Mouse (Mus musculus) naive thymus-derived CD4-positive, alpha-beta T cell, adult 2 months (primary cell): ENCODE data around the gene Htatsf1.

Experiments used
- DNase-seq: peaks from one replicate; pipeline ENCODE4 v3.0.0-alpha.2; 2011; ENCODE audit warnings: low read depth

The Htatsf1 gene

DNA sequence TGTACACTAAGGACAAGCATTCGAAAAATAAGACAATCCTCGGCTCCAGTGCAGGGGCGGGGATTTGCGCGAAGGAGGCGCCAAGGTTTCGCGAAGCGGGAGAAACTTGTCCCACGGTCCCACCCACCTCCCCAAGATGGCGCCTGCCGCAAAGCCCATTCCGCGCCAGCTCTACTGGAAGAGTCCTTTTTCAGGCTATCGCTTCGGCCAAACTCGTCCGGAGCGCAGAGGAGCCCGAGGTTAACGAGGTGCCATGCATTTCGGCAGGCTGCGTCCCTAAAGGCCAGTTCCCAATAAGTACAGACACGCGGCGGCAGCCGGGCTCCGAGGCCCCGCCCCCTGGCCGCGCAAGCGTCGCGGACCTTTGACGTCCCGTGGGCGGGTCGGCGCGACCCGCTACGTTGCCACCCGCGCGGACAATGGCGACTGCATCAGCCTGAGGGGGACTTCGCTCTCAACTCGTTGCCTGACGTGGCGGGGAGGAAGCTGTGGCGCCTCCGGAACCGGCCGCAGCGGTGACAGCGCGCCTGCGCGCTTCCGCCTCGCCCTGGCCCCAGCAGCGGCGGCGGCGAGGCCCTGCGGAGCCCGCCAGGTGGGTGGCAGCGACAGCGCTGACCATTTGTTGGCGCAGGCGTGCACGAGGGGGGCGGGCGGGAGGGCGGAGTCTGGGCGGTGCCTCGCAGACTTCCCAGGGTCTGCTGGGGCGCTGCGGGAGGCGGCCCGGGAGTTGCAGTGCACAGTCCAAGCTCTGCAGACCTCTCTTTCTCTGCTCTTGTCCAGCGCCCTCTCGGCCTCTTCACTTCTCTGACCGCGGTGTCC lies at the start of gene Htatsf1:
Gene Htatsf1 (plus strand): TSS at position 410 of the 819 bp plus-strand sequence.
- peak; percentile 90 for DNase-seq

DNA sequence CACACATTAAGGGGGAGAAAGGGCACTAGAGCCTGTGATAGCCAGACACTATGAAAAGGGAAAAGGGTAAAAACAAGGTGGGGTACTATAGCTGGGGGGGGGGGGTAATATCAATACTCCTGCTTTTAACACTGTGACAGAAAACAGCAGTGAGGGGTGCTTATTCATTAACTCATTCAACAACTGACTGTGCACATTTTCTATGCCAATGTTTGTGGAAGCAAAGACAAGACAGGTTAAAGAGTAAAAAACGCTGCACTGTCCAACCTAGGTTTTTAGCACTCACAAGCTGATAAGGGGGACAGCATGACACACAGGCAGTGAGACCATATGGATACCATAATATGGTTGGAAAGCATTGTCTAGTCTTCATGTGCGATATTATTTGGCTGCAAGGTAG lies 40.5 kb upstream of the Htatsf1 start:
- no peak for DNase-seq

DNA sequence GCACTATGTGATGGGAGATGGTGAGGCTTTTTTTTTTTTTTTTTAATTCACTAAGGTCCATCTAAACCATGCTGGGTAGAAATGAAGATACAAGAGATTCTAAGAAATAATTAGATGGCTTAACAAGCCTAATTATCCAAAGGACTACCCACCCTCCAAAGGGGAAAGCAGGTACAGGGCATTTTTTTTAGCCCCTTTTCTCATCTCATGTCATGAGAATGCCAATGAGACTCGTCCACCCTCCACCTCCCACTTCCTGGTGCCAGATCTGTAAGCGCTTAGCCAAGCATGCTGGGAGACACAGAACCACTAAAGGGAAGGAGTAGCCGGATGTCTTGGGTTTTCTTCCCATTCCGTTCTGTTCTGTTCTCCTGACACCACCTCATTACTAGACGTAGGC lies 10.6 kb upstream of the Htatsf1 start, which contains the start of gene Brs3:
Gene Brs3 (plus strand): TSS at position 301 of the 400 bp plus-strand sequence.
- DNase-seq = no peak

DNA sequence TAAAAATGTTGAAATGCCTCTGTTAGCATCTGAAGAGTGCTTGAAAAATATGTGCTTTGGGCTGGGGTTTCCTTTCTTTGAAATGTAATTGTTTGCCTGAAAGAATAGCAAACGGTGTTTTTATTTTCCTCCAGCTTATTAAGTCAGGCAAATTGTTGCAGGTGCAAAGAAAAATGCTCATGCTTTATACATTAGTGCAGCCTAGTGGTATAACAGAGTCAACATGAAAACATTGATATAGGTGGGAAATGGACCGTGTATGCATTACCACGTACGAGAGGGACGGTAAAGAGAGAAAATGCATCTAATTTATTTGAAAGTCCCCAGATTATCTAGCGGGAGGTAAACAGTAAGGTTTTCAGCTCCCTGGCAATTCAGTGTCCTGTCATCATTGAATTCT lies 9.5 kb upstream of the Htatsf1 start:
- DNase-seq = no peak

DNA sequence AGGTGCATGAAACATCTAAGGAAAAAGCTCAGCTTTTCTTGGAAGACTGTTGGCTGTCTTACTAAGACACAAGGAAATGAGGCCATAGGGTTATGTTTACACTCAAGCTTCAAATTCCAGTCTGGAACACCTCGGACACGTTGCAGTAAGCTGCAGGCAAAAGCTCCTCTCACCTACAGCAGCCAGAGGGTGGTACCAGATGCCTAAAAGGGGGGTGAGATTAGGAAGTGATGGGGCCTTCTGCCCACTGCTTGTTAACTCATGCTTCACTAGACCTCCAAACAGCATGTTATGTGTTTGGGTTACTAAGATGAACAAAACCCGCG lies 572 bp upstream of the Htatsf1 start:
- DNase-seq = no peak

DNA sequence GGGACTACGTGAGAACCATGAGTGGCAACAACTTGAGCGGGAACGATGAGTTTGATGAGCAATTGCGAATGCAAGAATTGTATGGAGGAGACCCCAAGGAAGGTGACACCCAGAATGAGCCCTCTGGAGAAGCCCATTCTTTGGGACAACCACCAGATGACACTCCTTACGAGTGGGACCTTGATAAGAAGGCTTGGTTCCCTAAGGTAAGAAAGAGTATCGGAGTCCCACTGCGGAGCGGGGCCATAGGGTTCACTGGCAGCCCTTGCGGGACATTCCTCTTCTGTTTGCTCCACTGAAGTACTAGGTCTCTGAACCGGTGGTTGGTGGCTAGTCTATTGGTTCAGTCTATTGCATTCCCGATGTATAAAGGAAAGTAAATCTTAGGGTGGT lies 606 bp downstream of the Htatsf1 start:
- DNase-seq = no peak

DNA sequence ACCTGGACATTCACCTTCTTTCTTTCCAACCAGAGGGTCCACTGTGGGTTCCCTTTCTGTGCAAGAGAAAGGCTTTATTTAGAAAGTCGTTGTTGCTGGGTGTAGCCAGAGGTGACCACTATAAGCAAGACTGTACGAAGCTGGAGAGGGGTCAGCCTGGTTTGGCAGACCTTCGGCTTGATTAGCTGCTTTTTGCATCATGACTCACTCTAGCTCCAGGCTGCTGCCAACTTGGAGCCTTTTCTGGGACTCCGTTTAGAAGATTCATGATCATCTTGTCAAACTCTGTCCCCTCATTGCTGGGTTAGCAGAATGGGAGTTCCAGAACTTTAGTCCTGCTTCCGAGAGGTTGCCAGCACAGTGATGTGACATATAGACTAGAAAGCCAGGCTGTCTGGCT lies 28.1 kb downstream of the Htatsf1 start:
- DNase-seq = no peak

DNA sequence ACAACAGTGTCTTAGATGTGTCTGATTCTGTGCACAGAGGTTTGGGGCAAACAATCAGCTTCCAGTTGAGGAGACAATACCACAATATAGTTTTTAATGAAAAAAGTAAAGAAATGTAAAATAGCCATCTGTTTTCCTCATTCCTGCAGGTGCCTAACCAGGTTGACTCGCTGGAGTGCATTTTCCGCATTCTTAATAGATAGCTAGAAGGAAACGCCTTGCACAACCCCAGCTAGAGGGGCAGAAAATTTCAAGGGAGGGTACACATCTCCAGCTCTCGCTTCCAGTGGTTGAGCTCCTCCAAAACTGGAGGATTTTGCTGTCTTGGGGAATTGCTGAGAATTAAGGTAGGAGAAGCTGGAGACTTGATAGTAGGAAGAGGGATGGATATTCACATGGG lies 34.4 kb downstream of the Htatsf1 start, which contains the start of gene Vgll1:
Gene Vgll1 (plus strand): TSS at position 301 of the 400 bp plus-strand sequence.
- no peak for DNase-seq

DNA sequence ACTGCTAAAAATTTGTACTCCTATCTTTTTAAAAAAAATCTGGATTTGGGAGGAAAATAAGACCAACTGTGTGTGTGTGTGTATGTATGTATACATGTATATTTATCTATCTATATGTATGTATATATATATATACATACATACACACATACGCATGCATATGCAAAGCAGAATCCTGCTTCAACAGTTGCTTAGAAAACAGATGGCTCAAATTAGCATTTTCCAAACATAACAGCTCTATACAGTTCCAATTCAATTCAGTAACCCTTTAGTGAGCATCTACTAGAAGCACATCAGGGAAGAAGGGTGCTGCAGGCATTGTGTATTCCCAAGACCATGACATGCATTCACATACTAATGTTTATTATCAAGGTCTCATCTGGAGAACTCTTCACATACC lies 50.0 kb downstream of the Htatsf1 start:
- no peak for DNase-seq

DNA sequence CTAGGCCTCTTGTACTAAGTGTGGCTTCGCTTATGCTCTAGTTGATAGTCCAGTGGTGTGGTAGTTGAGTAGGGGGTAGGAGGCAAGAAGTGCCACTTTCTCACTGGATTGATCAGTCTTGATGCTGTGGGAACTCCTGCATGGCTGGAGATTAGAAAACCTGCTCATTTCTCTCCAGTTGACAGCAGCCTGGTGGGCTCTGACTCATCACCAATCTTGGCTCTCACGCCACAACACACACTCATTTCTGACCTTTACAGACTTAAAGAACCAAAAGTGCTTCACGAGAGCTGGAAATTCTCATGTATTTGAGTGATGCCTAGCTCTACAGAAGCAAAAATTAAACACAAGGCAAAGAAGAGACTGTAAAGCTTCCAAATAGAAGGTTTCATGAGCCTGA lies 53.6 kb downstream of the Htatsf1 start:
- no peak for DNase-seq
